Mouse (Mus musculus) stomach, postnatal 0 days (tissue): Measurements from ENCODE around the gene Sft2d1. TPM values are rescaled to one million over a fixed set of nuclear protein-coding genes. Genes with fewer than 3 reads are reported as not detected.
"Not testable (repeated sequence)": the region's sequence is repeated elsewhere in the genome, so short reads cannot be mapped to it uniquely, and the experiment has no call there.

Experiments
- ATAC-seq: fragments of 200-750 bp; cut with Nextera tagmentation; 2 replicates; pipeline ENCODE4 v1.8.0; 2017; ENCODE audit not compliant: low FRiP score, low TSS enrichment
- DNase-seq: peaks from one replicate; pipeline ENCODE4 v3.0.0-alpha.2; 2016; ENCODE audit warnings: low spot score
- H3K27ac ChIP-seq: fragments of 300-500 bp; sonication (generic); replicated peaks from 2 replicates; pipeline ENCODE4 v1.5.1; 2014; ENCODE audit warnings: mild to moderate bottlenecking, control low read depth
- H3K27me3 ChIP-seq: fragments of 300-500 bp; sonication (generic); 2 replicates; pipeline ENCODE4 v1.6.1; 2014; ENCODE audit warnings: low read length; ENCODE audit not compliant: control insufficient read depth, insufficient read depth
- H3K36me3 ChIP-seq: fragments of 300-500 bp; sonication (generic); 2 replicates; pipeline ENCODE4 v1.6.1; 2014; ENCODE audit warnings: low read length, mixed read lengths; ENCODE audit not compliant: control insufficient read depth, insufficient read depth
- H3K4me1 ChIP-seq: fragments of 300-500 bp; sonication (generic); replicated peaks from 2 replicates; pipeline ENCODE4 v1.6.1; 2014; ENCODE audit warnings: antibody characterized with exemption; ENCODE audit not compliant: control insufficient read depth, insufficient read depth
- H3K4me2 ChIP-seq: fragments of 300-500 bp; sonication (generic); replicated peaks from 2 replicates; pipeline ENCODE4 v1.6.1; 2014; ENCODE audit warnings: low read depth, mild to moderate bottlenecking, control low read depth, moderate library complexity
- H3K4me3 ChIP-seq: fragments of 300-500 bp; sonication (generic); 2 replicates; pipeline ENCODE4 v1.5.1; 2014; ENCODE audit warnings: low read depth, low read length, control low read depth
- H3K9ac ChIP-seq: fragments of 300-500 bp; sonication (generic); 2 replicates; pipeline ENCODE4 v1.6.1; 2014; ENCODE audit warnings: mild to moderate bottlenecking, low read length, control low read depth, mixed read lengths
- H3K9me3 ChIP-seq: fragments of 300-500 bp; sonication (generic); 2 replicates; pipeline ENCODE4 v1.6.1; 2016; ENCODE audit warnings: low read length; ENCODE audit not compliant: control insufficient read depth
- CTCF ChIP-seq: IDR thresholded peaks from 2 replicates; pipeline ENCODE4 v1.5.1; 2016; ENCODE audit warnings: antibody characterized with exemption, low read depth, mild to moderate bottlenecking, moderate library complexity
- EP300 ChIP-seq: optimal IDR thresholded peaks from 2 replicates; pipeline ENCODE3; 2016; ENCODE audit warnings: antibody characterized with exemption
- WGBS: fragments of 180-500 bp; shearing (Covaris S2); extraction: QIAGEN DNeasy Blood & Tissue Kit; methylation state at CpG from one replicate; pipeline ENCODE4 v1.1.7; 2014; 5-methylcytosine and 5-hydroxymethylcytosine counted together
- polyA plus RNA-seq: library from polyadenylated mRNA; unstranded; fragments of >200 nt; fragmentation: Nextera tagmentation; extraction: Ambion mirVana; gene quantifications from 2 replicates; pipeline ENCODE4 v1.2.1, GENCODE M21; 2015

The Sft2d1 gene
- polyA plus RNA-seq, 1 experiment from 2014 or later = 104 TPM

- no peaks in the 10 kb centered on the region for H3K9me3 ChIP-seq
- H3K27ac ChIP-seq = peak overlapping the region; percentile 86
- peak overlapping the region; percentile 81 for H3K4me3 ChIP-seq
- H3K4me2 ChIP-seq = peak overlapping the region; percentile 56
- H3K27me3 ChIP-seq = no peaks in the 10 kb centered on the region
- 0 out of 2 replicates have a peak, but pooled peaks cover 3% of the 10 kb centered on the region for H3K4me1 ChIP-seq
- peak overlapping the region; percentile 77 for H3K9ac ChIP-seq
- peak; percentile 50 for ATAC-seq
- no peaks in the 10 kb centered on the region for H3K36me3 ChIP-seq
- no peak for TF ChIP-seq EP300
- WGBS = 28% methylated on average over 3 of the region's 3 CpGs
- DNase-seq = no peak
These were observed 849 bp downstream of the Sft2d1 start for GRCm38 (mm10) chr17:8311751-8312150.

GRCm38 (mm10) chr17:8313976-8314375 lies 3.1 kb downstream of the Sft2d1 start:
- DNase-seq = no peak
- Histone ChIP-seq H3K9me3 (no peaks in the 10 kb centered on the region), H3K4me1 (0 out of 2 replicates have a peak, but pooled peaks cover 3% of the 10 kb centered on the region), H3K4me3 (no peak overlapping the region), H3K4me2 (no peak overlapping the region), H3K27ac (no peak overlapping the region), H3K36me3 (no peaks in the 10 kb centered on the region), H3K27me3 (no peaks in the 10 kb centered on the region), H3K9ac (no peak overlapping the region)
- ATAC-seq = no peak
- TF ChIP-seq CTCF = no peak
- no peak for TF ChIP-seq EP300
- WGBS = 90% methylated on average over 3 of the region's 3 CpGs

- Histone ChIP-seq H3K36me3 (no peaks in the 10 kb centered on the region), H3K27me3 (no peaks in the 10 kb centered on the region), H3K4me2 (no peak overlapping the region), H3K9ac (no peak overlapping the region), H3K9me3 (no peaks in the 10 kb centered on the region), H3K4me3 (no peak overlapping the region), H3K4me1 (0 out of 2 replicates have a peak, but pooled peaks cover 3% of the 10 kb centered on the region), H3K27ac (no peak overlapping the region)
- DNase-seq (peak; percentile 24), ATAC-seq (0 out of 2 replicates have a peak, but pooled peaks have one; percentile 6)
- TF ChIP-seq CTCF = peak; percentile 65
- no peak for TF ChIP-seq EP300
- WGBS = 76% methylated on average over 1 of the region's 1 CpGs
These were observed 5.3 kb downstream of the Sft2d1 start for GRCm38 (mm10) chr17:8316251-8316650.

- 94% methylated on average over 10 of the region's 11 CpGs for WGBS
- not testable (repeated sequence) for H3K36me3 ChIP-seq, H3K4me2 ChIP-seq, ATAC-seq, H3K27me3 ChIP-seq, H3K27ac ChIP-seq, DNase-seq, H3K4me1 ChIP-seq, H3K9me3 ChIP-seq, H3K9ac ChIP-seq, H3K4me3 ChIP-seq
These were observed 16.0 kb downstream of the Sft2d1 start for GRCm38 (mm10) chr17:8326877-8327276.

GRCm38 (mm10) chr17:8328511-8329174 lies 17.7 kb downstream of the Sft2d1 start:
- DNase-seq = no peak
- peak; percentile 80 for ATAC-seq
- H3K27ac ChIP-seq = no peak overlapping the region

GRCm38 (mm10) chr17:8330602-8331001 lies 19.7 kb downstream of the Sft2d1 start:
- 57% methylated on average over 5 of the region's 5 CpGs for WGBS

More at GRCm38 (mm10) chr17:8328511-8329174, 17.7 kb downstream of the Sft2d1 start:
- Histone ChIP-seq H3K9me3 (no peaks in the 10 kb centered on the region), H3K9ac (no peak overlapping the region), H3K4me3 (no peak overlapping the region), H3K4me2 (no peak overlapping the region), H3K4me1 (no peaks in the 10 kb centered on the region), H3K27me3 (no peaks in the 10 kb centered on the region), H3K36me3 (peaks cover 5% of the 10 kb centered on the region; the same call in 1 of the 2 replicates)
- WGBS = 70% methylated on average over 7 of the region's 7 CpGs
- peak; percentile 50 for TF ChIP-seq CTCF
- no peak for TF ChIP-seq EP300

GRCm38 (mm10) chr17:8337159-8337558 lies 26.3 kb downstream of the Sft2d1 start, which contains the start of gene Prr18:
TSS of gene Prr18 (plus strand) at chr17:8337459.
- not testable (repeated sequence) for H3K4me2 ChIP-seq, H3K27me3 ChIP-seq, ATAC-seq, H3K36me3 ChIP-seq, DNase-seq, H3K4me3 ChIP-seq, H3K9me3 ChIP-seq, H3K9ac ChIP-seq, H3K4me1 ChIP-seq, H3K27ac ChIP-seq
- no CpG with 5 or more reads among the region's 5 CpGs for WGBS

More at GRCm38 (mm10) chr17:8330602-8331001, 19.7 kb downstream of the Sft2d1 start:
- TF ChIP-seq CTCF (no peak), EP300 (no peak)
- no peak for DNase-seq
- Histone ChIP-seq H3K9ac (no peak overlapping the region), H3K36me3 (peaks cover 2% of the 10 kb centered on the region; the same call in 1 of the 2 replicates), H3K27ac (no peak overlapping the region), H3K9me3 (no peaks in the 10 kb centered on the region), H3K4me3 (no peak overlapping the region), H3K4me2 (no peak overlapping the region), H3K4me1 (no peaks in the 10 kb centered on the region), H3K27me3 (no peaks in the 10 kb centered on the region)
- peak; percentile 59; the same call in 1 of the 2 replicates for ATAC-seq
